Mouse (Mus musculus) cerebellum, postnatal 10 days (tissue): ENCODE results near the gene Elk3.

Experiments
- DNase-seq, 2 experiments: peaks; one replicate each; pipeline ENCODE4 v3.0.0; 2021; ENCODE audit warnings: mixed read lengths in 2 of 2

Elk3 gene

DNA sequence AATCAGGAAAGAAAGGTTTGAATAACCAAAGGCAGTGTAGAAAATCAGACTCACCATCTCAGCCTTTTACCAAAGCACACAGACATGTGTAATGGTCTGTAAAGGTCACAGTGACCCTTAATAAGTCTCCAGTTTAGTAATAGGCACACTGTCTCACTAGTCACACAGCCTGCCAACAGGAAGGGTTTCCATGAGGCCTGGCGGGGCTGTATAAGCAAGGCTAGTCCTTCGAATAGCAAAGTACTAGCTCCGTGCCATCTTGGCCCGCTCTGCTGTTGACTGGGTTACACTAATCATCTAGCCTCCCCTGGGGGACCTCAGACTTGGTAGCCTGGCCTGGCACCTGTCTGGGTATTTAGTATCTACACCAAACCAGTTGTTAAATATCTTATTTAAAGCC, 20.6 kb upstream of the Elk3 start:
- DNase-seq: peak; percentile 38 to 45

DNA sequence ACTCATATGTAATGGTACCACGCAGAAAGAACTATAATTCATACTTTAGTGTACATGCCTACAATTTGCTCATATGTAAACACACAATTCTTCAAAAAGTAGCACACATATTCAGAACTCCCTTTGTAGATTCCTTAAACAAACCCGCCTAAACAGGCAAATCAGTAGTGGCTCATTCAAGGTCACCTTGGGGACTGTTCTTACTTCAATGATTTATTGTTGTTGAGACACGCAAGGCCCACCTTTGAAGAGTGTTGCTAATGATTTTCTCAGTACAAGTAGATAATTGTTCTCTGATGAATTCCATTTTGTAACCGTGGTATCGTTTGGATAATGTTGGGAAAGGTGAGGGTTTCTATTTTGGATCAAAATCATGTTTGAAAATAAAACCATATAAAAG, 17.4 kb upstream of the Elk3 start:
- DNase-seq: no peak

DNA sequence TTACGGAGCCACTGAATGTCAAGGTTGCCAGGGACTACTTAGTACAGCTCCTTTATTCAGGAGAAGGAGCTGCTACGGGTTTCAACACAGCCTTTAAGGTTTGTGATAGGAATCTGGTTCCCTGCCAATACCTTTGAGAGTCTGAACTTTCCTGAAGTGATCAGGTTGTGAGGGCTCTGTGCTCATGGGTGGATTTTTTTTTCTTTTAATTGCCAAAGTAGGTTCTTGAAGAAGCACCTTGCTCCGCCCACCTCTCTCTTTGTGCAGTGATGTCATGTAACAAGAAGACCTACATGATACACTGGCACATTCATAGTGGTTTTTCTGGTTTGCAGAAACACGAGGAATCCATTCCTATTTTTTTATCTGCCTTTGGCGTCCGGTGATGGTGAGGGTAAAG, 16.3 kb upstream of the Elk3 start:
- no peak for DNase-seq

DNA sequence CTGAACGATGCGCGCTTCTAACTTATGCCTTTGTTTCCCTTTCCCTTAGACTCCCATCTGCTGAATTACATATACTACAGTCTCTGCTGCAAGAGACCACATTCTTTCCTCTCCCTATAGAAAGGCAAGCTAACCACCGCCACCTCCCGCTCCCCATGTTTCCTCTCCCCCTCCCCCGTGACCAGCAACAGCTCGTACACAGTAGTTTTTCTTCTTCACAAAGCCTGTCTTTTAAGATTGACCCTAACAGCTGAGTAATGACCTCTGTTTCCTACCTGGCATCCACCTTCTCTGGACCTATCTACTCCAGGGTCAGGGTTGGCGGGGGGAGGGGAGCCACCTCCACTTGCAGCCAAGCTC, 15.8 kb upstream of the Elk3 start:
- no peak for DNase-seq

DNA sequence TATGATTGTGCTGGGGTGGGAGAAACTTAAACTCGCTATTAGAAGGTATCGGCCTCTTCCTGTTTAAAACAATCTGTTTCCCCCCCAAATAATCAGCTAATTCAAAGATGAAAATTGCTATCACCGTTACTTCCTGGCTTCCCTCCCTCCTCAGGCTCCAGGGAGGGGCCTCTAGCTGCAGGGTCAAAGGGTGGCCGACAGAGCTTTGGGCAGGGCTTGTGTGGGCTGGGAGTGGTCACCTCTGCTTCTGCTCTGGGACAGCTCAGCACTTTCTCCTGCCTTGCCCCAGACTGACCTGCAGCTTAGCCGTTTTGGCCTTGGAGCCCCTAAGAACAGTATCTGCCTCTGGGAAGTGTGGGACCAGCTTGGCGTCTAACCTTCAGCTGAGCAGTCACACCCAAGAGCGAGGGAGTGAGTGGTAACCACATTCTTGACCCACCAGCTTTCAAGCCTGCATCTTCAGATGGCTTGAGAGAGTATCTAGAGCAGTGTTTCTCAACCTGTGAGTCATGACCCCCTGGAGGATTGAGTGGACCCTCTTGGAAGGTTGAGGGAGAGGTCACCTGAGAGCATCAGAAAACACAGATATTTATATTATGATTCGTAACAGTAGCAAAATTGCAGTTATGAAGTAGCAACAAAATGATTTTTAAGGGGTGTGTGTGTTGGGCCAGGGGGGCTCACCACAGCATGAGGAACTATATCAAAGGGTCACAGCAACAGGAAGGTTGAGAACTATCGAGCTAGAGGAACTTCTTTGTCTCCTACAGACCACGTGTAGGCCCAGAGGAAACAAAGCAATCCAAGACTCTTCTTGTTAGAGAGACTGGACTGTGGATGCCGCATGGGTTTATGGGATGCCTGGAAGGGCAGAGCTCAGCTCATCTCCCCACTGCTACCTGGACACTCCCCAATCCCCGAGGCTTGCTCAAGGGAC, 15.1 kb upstream of the Elk3 start:
- DNase-seq: no peak

DNA sequence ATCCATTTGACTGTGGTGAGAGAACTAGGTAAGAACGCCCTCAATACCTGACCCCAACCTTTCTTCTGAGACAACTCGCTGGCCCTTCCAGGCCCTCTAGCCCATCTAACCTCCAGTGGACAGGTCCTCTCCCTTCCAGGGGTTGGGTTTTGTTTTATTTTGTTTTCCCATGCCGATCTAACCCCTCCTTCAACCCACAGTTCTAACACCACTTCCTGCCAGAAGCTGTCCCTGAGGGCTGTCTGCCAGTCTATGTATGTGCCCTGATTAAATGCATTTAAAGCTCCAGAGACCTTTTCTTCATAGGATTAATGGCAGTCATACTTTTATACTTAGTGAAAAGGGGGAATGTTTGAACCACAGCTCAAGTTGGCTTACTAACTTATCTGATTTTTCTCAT, 14.4 kb upstream of the Elk3 start:
- DNase-seq: no peak

DNA sequence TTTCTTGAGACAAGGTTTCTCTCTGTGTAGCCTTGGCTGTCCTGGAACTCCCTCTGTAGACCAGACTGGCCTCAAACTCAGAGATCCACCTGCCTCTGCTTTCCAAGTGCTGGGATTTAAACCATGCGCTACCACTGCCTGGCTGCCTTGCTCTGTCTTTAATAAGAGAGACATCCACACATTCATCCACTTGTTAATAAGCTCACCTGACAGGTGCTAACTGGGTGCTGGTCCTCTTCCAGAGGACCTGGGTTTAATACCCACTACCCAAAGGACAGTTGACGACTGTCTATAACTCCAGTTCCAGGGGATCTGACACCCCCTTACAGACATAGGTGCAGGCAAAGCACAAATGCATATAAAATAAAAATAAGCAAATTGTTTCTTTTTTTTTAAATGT, 13.5 kb upstream of the Elk3 start:
- peak; percentile 52 to 56 for DNase-seq

DNA sequence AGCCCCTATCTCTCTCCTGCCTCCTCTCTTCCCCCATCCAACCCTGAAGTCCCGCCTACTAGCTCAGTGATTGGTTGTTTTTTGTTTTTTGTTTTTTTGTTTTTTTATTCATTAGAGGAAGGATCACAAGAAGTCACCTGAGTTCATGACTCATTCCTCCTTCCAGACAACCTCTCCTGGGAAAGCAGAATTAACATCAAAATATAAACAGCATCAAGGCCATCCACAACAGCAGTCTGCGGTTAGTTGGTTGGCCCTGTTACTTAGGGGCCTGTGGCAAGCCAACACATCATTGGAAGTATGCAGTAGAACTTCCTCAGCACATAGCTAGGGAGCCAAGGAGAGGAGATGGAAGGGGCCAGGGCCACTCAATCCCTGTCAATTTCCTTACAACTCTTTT, 12.7 kb upstream of the Elk3 start:
- no peak for DNase-seq

DNA sequence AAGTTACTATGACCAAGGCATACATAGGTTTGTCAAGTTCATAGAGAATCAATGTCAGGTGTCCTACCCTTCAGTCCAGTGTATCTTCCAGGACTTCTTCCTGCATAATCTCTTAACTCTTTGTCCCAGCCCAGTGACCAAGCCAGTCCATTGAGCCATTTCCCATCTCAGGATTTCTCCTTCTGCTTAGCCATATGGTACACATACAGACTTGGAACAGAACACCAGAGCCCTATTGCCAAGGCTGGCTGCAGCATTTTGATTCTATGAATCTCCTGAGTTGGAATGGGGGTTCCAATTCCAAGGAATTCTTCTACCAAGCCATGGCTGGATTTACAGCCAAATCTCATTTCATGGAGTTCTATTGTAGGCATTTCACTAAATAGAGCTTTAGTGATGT, 10.8 kb upstream of the Elk3 start:
- DNase-seq: peak; percentile 68

DNA sequence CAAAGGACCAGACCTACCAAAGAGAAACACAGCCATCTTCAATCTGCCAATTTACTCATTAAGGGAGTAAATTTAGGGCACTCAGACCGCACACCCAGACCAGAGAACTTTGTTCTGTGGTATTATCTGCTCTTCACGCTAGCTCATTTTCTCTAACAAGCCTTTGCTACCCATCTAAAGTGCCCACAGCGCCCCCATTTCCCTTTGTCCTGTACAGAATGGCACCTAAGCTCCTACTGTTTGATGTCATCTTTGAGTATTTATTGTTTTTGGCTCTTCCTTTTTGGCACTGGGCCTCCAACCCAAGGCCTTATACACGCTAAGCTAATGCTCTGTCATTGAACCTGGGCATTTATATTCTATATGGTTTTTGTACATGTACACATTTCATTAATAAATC, 9.2 kb upstream of the Elk3 start:
- no peak for DNase-seq

DNA sequence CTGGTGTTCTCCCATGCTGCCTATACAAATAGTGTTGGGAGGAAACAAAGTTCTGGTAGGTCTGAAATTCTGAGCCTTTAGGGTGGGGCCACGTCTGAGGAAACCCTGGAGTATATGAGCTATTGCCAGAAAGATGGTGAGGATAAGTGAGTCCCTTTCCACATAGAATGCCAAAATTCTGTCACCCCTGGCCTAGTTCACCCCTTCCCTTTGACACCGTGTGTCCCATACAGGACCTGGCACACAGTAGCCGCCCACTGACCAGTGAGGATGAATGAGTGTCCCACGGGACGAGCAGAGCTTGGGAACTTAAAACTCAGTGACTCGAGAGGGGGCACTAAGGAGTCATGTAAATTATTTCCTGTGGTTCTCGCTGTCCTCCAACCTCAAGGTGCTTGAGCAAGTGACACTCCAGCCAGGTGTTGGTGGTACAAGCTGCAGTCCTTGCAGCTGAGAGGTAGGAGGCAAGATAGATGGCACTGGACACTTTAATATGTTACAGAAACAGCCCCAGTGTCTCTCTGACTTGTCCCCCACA, 8.7 kb upstream of the Elk3 start:
- no peak for DNase-seq

DNA sequence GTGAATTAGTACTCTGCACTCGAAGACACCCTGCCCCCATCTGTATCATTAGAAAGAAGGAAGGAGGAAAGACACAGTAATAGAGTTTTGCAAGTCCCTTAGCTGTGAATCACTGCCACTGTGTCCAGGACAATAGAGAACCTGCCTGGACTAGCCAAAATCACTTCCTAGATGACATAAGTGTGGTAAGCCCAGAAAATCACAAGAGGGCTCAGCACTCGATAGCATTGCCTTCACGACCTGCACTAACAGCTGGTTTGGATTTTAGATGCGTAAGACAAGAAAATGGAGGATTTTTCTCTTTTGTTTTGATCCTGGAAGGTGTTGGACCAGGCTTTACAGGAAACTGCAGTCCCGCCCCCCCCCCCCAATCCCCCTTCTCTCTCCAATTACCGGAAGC, 6.0 kb upstream of the Elk3 start:
- no peak for DNase-seq

DNA sequence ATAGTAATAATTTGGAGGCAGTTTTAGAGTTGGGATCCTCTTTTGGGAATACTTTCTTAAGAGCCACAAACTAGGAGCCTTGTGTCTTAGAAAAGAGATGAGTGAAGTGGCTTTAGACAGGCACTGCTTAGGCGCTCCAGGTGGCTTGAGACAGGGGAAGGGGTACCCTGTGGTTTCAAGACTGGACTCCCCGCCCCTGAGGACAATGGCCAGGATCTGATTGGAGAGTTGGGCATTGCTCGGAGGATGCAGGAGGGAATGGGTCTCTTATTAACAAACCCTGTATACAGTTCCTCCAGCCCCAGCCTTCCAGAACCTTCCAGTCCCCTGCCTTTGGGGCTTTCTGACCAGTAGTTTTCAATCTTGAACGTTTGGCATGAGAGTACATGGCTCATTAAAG, 641 bp upstream of the Elk3 start:
- DNase-seq: no peak

DNA sequence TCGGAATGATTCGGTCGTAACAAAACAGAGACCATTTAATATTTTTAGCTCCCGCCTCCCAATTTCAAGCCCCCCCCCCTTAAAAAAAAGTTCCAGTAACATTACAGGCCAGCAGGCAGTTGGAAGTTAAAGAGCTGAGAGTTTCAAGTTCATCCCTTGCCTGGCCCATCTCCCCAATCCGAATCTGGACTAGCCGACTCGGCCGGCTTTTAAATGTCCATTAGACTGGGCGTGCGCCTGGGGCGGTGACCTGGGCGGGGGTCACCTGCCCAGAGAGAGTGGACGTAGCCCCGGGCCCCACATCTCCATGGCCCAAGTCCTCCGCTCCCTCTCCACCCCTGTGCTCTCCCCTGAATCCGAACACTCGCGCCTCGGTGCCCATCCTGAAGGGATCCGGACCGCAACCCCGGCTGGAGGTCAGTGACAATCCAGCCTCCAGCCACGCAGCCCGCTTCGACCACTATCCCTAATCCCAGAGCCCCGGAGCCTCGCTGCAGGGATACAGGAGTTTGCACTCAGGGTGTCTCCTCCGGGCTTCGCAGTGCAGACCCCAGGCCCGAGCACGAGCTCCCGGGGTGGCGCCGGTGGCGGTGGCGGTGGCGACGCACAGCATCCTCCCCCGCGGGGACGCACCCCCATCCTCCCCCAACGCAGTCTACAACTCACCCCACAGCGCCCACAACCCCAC, 857 bp downstream of the Elk3 start:
- peak; percentile 38 to 44 for DNase-seq

DNA sequence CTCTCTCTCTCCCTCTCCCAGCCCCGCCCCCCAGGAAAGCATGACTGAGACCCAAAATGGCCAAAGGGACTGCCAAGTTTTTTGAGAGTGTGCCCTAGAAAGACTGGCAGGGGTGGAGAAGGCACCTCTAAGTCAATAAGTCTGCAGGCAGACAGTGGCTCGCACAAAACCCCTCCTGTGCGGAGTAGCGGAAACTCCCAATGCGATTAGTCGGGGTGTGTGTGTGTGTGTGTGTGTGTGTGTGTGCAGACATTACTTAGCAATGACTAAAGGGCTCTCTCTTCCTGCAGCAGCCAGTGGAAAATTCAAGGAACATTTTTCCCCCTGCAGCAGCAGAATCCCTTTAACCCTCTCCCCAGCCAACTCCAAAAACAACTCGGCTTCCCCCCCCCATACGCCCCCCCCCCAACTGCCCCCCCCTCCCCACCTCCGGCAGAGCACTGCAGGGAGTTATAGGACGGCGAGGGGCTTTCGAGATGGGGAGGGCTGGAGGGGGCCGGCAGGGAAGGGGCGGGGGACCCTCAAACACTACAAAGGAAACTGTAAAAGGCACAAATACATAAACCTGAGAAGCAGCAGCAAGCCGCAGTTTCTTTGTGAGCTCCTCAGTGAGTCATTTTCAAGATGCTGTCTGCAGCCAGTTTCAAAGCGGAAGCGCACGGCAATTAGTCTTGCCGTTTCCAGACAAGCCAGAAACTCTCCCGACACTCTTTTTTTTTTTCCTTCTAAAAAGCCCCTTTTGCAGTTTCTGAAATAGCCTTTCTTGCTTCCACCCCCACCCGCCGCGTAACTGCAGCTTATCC, 1.6 kb downstream of the Elk3 start:
- DNase-seq: peak; percentile 43 to 52

DNA sequence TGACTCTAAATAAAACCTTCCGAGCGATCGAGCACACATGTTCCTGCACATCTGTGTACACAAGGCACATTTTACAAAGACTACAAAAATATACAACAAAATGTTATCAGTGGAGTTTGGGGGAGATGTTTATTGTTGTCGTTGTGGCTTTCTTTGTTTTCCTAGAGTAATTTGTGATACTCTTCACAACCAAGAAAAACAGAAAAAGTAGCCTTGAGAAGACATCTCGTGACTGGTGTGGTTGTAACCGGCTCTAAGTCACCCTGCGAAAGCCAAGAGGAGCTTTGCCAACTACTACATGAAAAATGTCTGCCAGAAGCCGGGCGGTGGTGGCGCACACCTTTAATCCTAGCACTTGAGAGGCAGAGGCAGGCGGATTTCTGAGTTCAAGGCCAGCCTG, 4.6 kb downstream of the Elk3 start:
- no peak for DNase-seq

DNA sequence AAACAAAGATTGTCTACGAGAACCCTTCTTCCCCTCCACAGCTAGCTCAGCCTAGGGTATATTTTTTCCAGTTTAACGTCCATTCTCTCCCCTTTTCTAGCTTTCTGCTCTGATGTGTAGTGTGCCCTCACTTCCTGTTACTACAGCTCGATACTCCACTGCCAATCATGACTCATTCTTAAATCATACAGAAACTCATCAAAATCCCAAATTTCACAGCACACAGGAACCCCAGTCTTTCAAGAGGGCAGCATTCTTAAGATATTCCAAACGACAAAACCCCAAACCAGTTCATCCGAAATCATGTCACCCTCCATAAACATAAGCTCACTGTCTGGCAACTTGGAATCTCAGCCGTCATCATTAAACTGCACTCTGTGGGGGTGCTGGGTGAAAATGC, 5.0 kb downstream of the Elk3 start:
- no peak for DNase-seq

DNA sequence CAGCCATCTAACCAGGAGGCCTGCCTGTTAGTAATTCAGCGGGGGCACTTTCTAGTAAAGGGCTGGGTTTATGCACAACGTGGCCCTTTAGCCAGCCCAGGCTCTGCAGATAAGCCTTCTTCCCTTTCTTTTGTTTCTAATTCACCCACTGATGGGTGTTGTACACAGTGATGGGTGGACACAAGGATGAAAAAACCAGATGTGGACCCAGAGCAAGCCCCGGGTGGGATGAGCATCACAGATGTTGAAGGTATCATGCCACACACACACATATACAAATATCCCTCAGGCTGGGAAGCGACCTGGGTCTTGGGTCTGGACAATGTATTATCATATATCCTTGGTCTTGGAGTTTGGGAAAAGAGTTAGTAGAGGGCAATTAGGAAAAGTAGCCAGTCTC, 7.7 kb downstream of the Elk3 start:
- DNase-seq: no peak

DNA sequence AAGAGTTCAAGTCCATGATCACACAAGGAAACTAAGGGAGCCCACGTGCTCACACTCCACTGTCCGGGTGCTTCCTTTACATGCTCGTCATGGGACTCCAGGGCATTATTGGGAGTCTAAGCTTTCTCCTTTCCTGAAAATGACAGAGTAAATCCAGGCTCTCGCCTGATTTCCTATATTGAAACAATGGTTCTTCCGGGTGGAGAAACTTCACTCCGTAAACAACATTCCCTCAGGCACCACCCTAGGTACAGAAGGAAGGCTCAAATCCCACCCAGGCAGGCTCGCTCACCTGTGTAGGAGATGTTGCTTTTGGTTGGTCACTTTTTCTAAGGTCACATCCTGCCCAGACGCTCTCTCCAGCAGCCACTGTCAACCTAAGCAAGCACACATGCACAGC, 9.1 kb downstream of the Elk3 start:
- DNase-seq: no peak

DNA sequence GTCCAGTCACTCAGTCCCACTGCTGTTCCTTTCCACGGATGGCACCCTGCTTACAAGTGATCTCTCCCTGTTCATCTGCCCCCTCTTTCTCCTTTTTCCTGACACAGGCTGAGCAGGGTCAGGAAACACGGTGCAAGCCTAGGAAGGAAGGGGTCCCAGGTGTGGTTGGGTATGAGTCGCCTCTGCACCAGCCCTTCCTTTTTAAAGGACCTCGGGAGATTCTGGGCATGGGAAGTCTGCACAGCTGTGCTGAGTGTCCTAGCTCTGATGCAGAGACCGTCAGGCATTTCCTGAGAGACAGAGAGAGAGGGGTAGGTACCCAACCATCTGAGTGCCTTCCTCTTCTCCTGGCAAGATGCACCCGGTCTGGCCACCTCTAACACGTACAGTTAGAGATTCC, 12.7 kb downstream of the Elk3 start:
- no peak for DNase-seq

DNA sequence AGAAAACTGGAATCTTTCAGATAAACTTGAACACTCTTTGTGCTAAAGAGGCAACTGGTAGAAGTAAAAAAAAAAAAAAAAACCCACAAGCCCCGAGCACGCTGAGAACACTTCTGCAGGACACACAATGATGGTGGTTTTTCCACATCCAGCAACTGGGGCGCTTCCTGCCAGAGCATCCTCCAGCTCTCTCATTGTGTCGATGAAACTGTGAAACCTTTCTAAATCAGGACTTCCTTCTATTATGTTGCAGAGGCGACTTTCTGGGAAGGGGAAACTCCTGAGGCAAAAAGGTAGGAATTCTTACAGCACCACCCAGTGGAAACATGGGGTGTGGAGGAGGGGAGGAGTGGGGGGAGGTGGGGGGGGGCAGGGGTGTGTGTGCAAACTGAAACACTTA, 13.2 kb downstream of the Elk3 start:
- no peak for DNase-seq

DNA sequence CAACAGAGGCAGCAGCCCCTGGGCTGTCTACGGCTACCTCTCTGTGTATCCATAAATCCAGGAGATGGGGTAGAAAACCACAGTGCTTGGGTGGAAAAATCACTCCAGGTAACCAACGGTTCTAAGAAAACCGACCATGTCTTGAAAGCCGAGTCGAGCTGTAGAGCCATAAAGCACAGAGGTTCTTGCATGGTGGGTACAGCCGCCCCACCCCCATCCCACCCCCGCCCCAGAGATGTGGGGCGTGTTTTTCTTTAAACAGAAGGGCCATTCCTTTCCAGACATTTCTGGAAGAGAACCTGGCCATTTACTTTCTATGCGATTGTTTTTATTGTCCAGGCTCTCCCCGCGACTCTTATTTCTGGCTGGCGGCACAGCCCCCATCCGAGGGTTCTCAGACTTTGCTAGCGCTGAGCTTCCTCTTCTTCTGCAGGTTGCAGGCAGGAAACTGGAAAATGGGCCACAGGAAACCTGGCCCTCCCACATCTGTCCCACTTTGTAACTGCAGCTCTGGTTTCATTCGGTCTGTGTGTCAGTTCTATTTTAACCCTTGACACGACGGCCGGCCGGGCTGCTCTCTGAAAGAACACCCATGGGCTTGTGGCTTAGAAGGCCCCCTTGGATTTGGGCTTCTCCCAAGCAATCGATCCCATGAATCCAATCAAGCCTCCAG, 16.3 kb downstream of the Elk3 start:
- DNase-seq: no peak

DNA sequence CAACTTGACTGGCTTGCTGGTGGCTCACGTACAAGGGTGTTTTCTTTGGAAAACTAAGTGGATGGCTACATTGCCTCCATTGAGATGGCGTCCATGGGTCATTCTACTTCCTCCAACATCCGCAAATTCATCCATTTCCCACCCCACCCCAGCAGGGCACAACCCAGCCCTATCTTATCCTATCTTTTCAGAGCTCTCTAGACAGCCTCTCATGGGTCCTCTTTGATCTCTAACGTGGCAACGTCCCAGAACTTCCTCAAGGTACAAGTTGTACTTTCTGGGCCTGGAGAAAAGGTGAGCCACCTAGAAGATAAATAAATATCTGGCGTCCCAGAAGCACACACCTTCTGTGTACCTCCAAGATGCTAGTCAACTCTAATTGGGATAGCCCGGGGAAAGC, 17.3 kb downstream of the Elk3 start:
- no peak for DNase-seq
